Mouse (Mus musculus) layer of hippocampus, adult 8-10 months (tissue): ENCODE results near the gene BC061237. TPM values are rescaled to one million over a fixed set of nuclear protein-coding genes. Genes with fewer than 3 reads are reported as not detected.
"Not testable (repeated sequence)": the region's sequence is repeated elsewhere in the genome, so short reads cannot be mapped to it uniquely, and the experiment has no call there.

Experiments
- DNase-seq, 2 experiments: peaks; one replicate each; pipeline ENCODE4 v3.0.0; 2022; ENCODE audit warnings: low spot score in 2 of 2
- total RNA-seq, 4 experiments: library from RNA; stranded (reverse); gene quantifications; 2 replicates each; pipeline ENCODE4 v1.2.4; 2022

Gene BC061237
- total RNA-seq = not detected

DNA sequence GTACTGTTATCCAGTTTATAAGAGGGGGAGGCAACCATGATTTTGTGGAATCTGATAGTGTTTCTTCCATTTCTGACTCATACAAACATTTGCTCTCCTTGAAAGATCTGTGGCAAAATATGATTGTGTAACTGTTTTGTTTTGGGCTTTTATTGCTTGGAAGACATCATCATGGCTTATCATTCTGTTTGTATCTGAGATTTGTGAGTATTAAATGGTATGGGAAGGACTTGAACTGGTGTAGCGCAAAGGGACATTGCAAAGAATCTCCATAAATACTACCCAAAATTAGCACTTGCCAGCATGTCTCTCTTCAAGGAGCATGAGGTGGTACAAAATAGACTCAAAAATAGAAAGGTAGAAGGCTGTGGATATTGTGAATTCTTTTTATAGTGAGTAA is at the start of gene BC061237:
Gene BC061237 (plus strand): TSS at position 301 of the 400 bp plus-strand sequence.
- DNase-seq = not testable (repeated sequence)

DNA sequence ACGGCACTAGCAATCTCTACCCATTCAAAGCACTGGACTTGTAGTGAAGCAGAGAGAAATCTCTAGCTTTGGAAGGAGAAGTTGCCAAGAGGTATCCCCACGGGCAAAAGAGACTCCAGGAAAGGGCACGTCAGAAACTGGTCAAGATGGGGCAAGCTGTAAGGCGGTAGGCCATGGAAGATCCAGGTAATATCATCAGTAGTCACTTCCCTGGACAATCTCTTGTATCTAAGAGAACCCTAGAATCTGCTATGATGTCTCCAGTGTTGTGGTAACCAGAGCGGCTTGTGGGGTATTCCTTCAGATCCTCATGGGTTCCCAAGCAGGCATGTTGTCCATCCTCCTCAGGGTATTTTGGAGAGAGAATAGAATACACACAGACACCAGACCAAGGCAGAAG is 25.7 kb downstream of the BC061237 start, which contains the start of gene Gm17093:
Gene Gm17093 (plus strand): TSS at position 301 of the 400 bp plus-strand sequence.
- not testable (repeated sequence) for DNase-seq

DNA sequence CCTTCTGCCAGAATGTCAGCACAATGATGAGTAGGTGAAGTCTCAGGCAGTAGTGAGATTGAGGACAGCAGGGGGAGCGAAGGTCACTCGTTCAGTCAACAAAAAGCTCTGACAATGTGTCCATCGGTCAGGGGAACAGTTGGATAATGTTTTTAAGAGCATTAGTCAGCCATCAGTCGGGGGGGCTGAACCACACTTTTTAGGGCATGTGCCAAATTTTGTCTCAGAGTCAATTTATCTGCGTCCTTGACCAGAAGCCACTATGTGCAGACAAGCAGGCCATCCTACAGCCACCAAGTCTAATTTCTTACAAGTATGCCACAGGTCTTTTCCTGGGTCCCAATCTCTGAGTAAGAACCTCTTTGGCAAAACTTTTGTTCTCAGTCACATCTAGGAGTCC is 55.7 kb downstream of the BC061237 start:
- not testable (repeated sequence) for DNase-seq

Other genes starting within 250 kb of the BC061237 start
- gene Gm8220, start 206.9 kb upstream of the BC061237 start, total RNA-seq = not detected
- gene Gm5930, start 153.9 kb upstream of the BC061237 start, total RNA-seq = not detected
- gene Gm8229, start 127.1 kb upstream of the BC061237 start, total RNA-seq = not detected
- not detected for gene Gm3371, start 81.8 kb upstream of the BC061237 start, total RNA-seq
- not detected for gene Gm8232, start 58.8 kb upstream of the BC061237 start, total RNA-seq
- not detected for gene Gm17093, start 25.8 kb downstream of the BC061237 start, total RNA-seq
- gene Gm8247, start 90.7 kb downstream of the BC061237 start, total RNA-seq = not detected
- gene Gm5624, start 135.5 kb downstream of the BC061237 start, total RNA-seq = not detected
- gene Gm8257, start 214.0 kb downstream of the BC061237 start, total RNA-seq = not detected